Mouse (Mus musculus) ES-E14 (cell line): Measurements from ENCODE around the gene Prepl. TPM values are rescaled to one million over a fixed set of nuclear protein-coding genes. Genes with fewer than 3 reads are reported as not detected.

Source experiments
- DNase-seq: peaks from one replicate; pipeline ENCODE4 v3.0.0-alpha.2; 2013; ENCODE audit warnings: low read depth, low spot score
- H3K27ac ChIP-seq: 2 replicates; pipeline ENCODE4 v1.5.1; 2012; ENCODE audit warnings: low read depth, mild to moderate bottlenecking, low read length, moderate library complexity, mixed read lengths; ENCODE audit not compliant: poor library complexity, insufficient read depth, severe bottlenecking
- H3K36me3 ChIP-seq: 2 replicates; pipeline ENCODE4 v1.6.1; 2012; ENCODE audit warnings: mild to moderate bottlenecking, low read length, moderate library complexity, mixed read lengths; ENCODE audit not compliant: control insufficient read depth, poor library complexity, insufficient read depth, severe bottlenecking
- H3K4me1 ChIP-seq, 2 experiments: fragments of 150-350 bp in 1 of 2; sonication (generic) in 1 of 2; 2 replicates each; pipeline ENCODE4 v1.6.1; 2012; ENCODE audit warnings: low read length in 2 of 2, mild to moderate bottlenecking in 1 of 2, mixed read lengths in 1 of 2; ENCODE audit not compliant: control insufficient read depth in 2 of 2, insufficient read depth in 2 of 2, poor library complexity in 1 of 2
- H3K4me3 ChIP-seq, 2 experiments: fragments of 150-350 bp in 1 of 2; sonication (generic) in 1 of 2; 2 replicates each; pipeline ENCODE4 v1.5.1; 2012; ENCODE audit warnings: low read length in 2 of 2, low read depth in 1 of 2, mild to moderate bottlenecking in 1 of 2, mixed read lengths in 1 of 2; ENCODE audit not compliant: insufficient read depth in 1 of 2, poor library complexity in 1 of 2, severe bottlenecking in 1 of 2
- H3K9ac ChIP-seq: 2 replicates; pipeline ENCODE4 v1.6.1; 2012; ENCODE audit warnings: low read depth, mild to moderate bottlenecking, low read length, mixed read lengths; ENCODE audit not compliant: poor library complexity, insufficient read depth, severe bottlenecking
- H3K9me3 ChIP-seq: fragments of 150-350 bp; sonication (generic); 2 replicates; pipeline ENCODE4 v1.6.1; 2012; ENCODE audit warnings: low read depth, mild to moderate bottlenecking, low read length; ENCODE audit not compliant: control insufficient read depth, insufficient read depth
- CHD2 ChIP-seq: IDR thresholded peaks from 2 replicates; pipeline ENCODE4 v1.6.1; 2014; ENCODE audit warnings: mild to moderate bottlenecking, low read depth, low read length, inconsistent platforms
- HCFC1 ChIP-seq: IDR thresholded peaks from 2 replicates; pipeline ENCODE4 v1.6.1; 2012; ENCODE audit warnings: low read length, inconsistent platforms, borderline replicate concordance; ENCODE audit not compliant: insufficient read depth
- MAFK ChIP-seq: IDR thresholded peaks from 2 replicates; pipeline ENCODE4 v1.6.1; 2014; ENCODE audit warnings: mild to moderate bottlenecking, low read depth, low read length, inconsistent platforms; ENCODE audit not compliant: insufficient read depth
- ZC3H11A ChIP-seq: IDR thresholded peaks from 2 replicates; pipeline ENCODE4 v1.6.1; 2012; ENCODE audit warnings: low read depth, mild to moderate bottlenecking, inconsistent platforms, low read length, borderline replicate concordance
- ZNF384 ChIP-seq: IDR thresholded peaks from 2 replicates; pipeline ENCODE4 v1.6.1; 2012; ENCODE audit warnings: low read depth, low read length, inconsistent platforms
- in situ Hi-C, 2 experiments: fragments of 600-800 bp; cut with MboI; formaldehyde crosslinking; loops; one replicate each; pipeline ENCODE4 v1.15.1; 2025; ENCODE audit warnings: low sequenced_read_pairs in 2 of 2, inconsistent platforms in 1 of 2; ENCODE audit not compliant: unreplicated experiment in 2 of 2
- total RNA-seq: library from RNA; depleted of rRNA; stranded (reverse); fragments of 300-350 nt; gene quantifications from 2 replicates; pipeline ENCODE4 v1.2.3, GENCODE M21; 2012

The Prepl gene
- total RNA-seq, 1 experiment: 16.6 TPM

- no peak for TF ChIP-seq ZNF384
- TF ChIP-seq ZC3H11A: no peak
- no peak for TF ChIP-seq HCFC1
- TF ChIP-seq MAFK: no peak
- TF ChIP-seq CHD2: no peak
- no peaks in the 10 kb centered on the region for H3K9me3 ChIP-seq
- in situ Hi-C loops: no loop called here
- peaks cover 0 to 3% of the 10 kb centered on the region in 2 experiments; a peak in 1 of 4 replicates for H3K4me1 ChIP-seq
- H3K9ac ChIP-seq: no peak overlapping the region
- H3K27ac ChIP-seq: no peak overlapping the region
- H3K4me3 ChIP-seq: no peak overlapping the region
- no peak for DNase-seq
- peaks cover 3% of the 10 kb centered on the region; the same call in 1 of the 2 replicates for H3K36me3 ChIP-seq
These were observed 64.9 kb downstream of the Prepl start for GRCm38 (mm10) chr17:85025151-85025550.

- H3K9ac ChIP-seq: no peak overlapping the region
- in situ Hi-C loops: no loop called here
- no peak for DNase-seq
- TF ChIP-seq CHD2: no peak
- TF ChIP-seq ZNF384: no peak
- no peak for TF ChIP-seq ZC3H11A
- TF ChIP-seq MAFK: no peak
- TF ChIP-seq HCFC1: no peak
- H3K36me3 ChIP-seq: peaks cover 3% of the 10 kb centered on the region; the same call in 1 of the 2 replicates
- H3K9me3 ChIP-seq: no peaks in the 10 kb centered on the region
- H3K4me3 ChIP-seq: no peak overlapping the region
- no peak overlapping the region for H3K27ac ChIP-seq
- peaks cover 0 to 3% of the 10 kb centered on the region in 2 experiments; a peak in 1 of 4 replicates for H3K4me1 ChIP-seq
These were observed 65.8 kb downstream of the Prepl start for GRCm38 (mm10) chr17:85024237-85024636.

GRCm38 (mm10) chr17:85023247-85024167 is 66.5 kb downstream of the Prepl start:
- Histone ChIP-seq H3K9ac (no peak overlapping the region), H3K9me3 (no peaks in the 10 kb centered on the region), H3K27ac (no peak overlapping the region), H3K4me1 (peaks cover 0 to 3% of the 10 kb centered on the region in 2 experiments; a peak in 1 of 4 replicates), H3K36me3 (peaks cover 3% of the 10 kb centered on the region; the same call in 1 of the 2 replicates), H3K4me3 (peak overlapping the region in 1 of 2 experiments; percentile 20; a peak in 1 of 4 replicates)
- DNase-seq: peak; percentile 93
- in situ Hi-C loops: no loop called here
- TF ChIP-seq CHD2 (no peak), ZNF384 (no peak), HCFC1 (no peak), ZC3H11A (no peak), MAFK (no peak)

GRCm38 (mm10) chr17:85020343-85020742 is 69.7 kb downstream of the Prepl start:
- no peak overlapping the region for H3K9ac ChIP-seq
- H3K4me3 ChIP-seq: no peak overlapping the region
- in situ Hi-C loops: no loop called here
- no peak for DNase-seq
- H3K4me1 ChIP-seq: peaks cover 0 to 5% of the 10 kb centered on the region in 2 experiments; a peak in 1 of 4 replicates
- H3K27ac ChIP-seq: no peak overlapping the region
- H3K36me3 ChIP-seq: peaks cover 5% of the 10 kb centered on the region; the same call in 1 of the 2 replicates
- no peaks in the 10 kb centered on the region for H3K9me3 ChIP-seq
- TF ChIP-seq HCFC1: no peak
- TF ChIP-seq MAFK: no peak
- TF ChIP-seq ZC3H11A: no peak
- no peak for TF ChIP-seq ZNF384
- no peak for TF ChIP-seq CHD2
